Mouse (Mus musculus) neural tube, embryonic 14.5 days (tissue): ENCODE results near the gene Pou2f2. TPM values are rescaled to one million over a fixed set of nuclear protein-coding genes. Genes with fewer than 3 reads are reported as not detected.

Source experiments
- ATAC-seq: fragments of 200-750 bp; cut with Nextera tagmentation; 2 replicates; pipeline ENCODE4 v1.8.0; 2017; ENCODE audit warnings: low read depth, mild to moderate bottlenecking, moderate TSS enrichment, moderate library complexity
- H3K27ac ChIP-seq: fragments of 300-500 bp; sonication (generic); 2 replicates; pipeline ENCODE4 v1.5.1; 2014; ENCODE audit warnings: low read depth, mild to moderate bottlenecking, control low read depth, low read length, moderate library complexity, mixed read lengths
- H3K27me3 ChIP-seq: fragments of 300-500 bp; sonication (generic); 2 replicates; pipeline ENCODE4 v1.6.1; 2014; ENCODE audit warnings: low read length; ENCODE audit not compliant: control insufficient read depth, insufficient read depth
- H3K36me3 ChIP-seq: fragments of 300-500 bp; sonication (generic); 2 replicates; pipeline ENCODE4 v1.6.1; 2014; ENCODE audit warnings: low read length, mixed read lengths; ENCODE audit not compliant: control insufficient read depth, insufficient read depth
- H3K4me1 ChIP-seq: fragments of 300-500 bp; sonication (generic); 2 replicates; pipeline ENCODE4 v1.6.1; 2014; ENCODE audit warnings: low read length; ENCODE audit not compliant: control insufficient read depth, insufficient read depth
- H3K4me2 ChIP-seq: fragments of 300-500 bp; sonication (generic); 2 replicates; pipeline ENCODE4 v1.6.1; 2014; ENCODE audit warnings: mild to moderate bottlenecking, low read depth, low read length, control low read depth
- H3K4me3 ChIP-seq: fragments of 300-500 bp; sonication (generic); 2 replicates; pipeline ENCODE4 v1.5.1; 2014; ENCODE audit warnings: low read depth, low read length, control low read depth, mixed read lengths
- H3K9ac ChIP-seq: fragments of 300-500 bp; sonication (generic); replicated peaks from 2 replicates; pipeline ENCODE4 v1.6.1; 2014; ENCODE audit warnings: low read depth, mild to moderate bottlenecking, control low read depth, low read length, mixed read lengths
- H3K9me3 ChIP-seq: fragments of 300-500 bp; sonication (generic); 2 replicates; pipeline ENCODE4 v1.6.1; 2016; ENCODE audit warnings: low read length; ENCODE audit not compliant: control insufficient read depth
- WGBS: fragments of 180-500 bp; shearing (Covaris S2); extraction: QIAGEN DNeasy Blood & Tissue Kit; methylation state at CpG from one replicate; pipeline ENCODE4 v1.1.7; 2014; 5-methylcytosine and 5-hydroxymethylcytosine counted together
- polyA plus RNA-seq: library from polyadenylated mRNA; unstranded; fragments of >200 nt; fragmentation: Nextera tagmentation; extraction: Ambion mirVana; gene quantifications from 2 replicates; pipeline ENCODE4 v1.2.1, GENCODE M21; 2014

Gene Pou2f2
- polyA plus RNA-seq, result 27.5 and 33.6 TPM in 2 replicates

DNA sequence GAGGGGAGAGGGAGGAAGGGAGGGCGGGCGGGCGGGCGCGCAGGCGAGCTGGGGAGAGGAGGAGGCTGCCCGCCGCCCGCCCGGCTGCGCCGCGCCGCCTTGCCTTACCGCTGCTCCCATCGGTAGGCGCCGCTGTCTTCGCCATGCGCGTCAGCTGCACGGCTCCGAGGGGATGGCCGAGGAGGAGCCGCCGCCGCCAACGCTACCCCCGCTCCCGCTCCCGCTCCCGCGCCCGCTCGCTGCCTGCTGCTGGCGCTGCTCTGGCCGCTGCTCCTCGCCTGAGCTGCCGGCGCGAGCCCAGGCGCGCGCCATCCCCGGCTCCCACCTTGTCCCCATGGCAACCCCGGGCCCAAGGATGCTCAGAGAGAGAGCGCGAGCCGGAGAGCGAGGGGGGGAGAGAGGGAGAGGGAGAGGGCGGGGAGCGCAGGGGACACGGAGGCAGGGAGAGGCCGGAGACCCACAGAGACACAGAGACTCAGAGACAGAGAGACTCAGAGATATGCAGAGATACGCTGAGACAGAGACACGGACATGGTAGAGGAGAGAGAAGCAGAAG, at the start of gene Pou2f2:
TSS of gene Pou2f2 (minus strand) at position 121 of the 556 bp plus-strand sequence.
- under 1% methylated on average over 48 of the region's 56 CpGs for WGBS
- peak; percentile 94 for ATAC-seq
- Histone ChIP-seq H3K9ac (peak within 1 kb of the TSS; percentile 96), H3K36me3 (no peaks in the 10 kb centered on the region), H3K27me3 (no peaks in the 10 kb centered on the region), H3K27ac (peak within 1 kb of the TSS; percentile 99), H3K4me2 (peak within 1 kb of the TSS; percentile 61), H3K4me3 (peak within 1 kb of the TSS; percentile 68), H3K9me3 (no peaks in the 10 kb centered on the region), H3K4me1 (peaks cover 27% of the 10 kb centered on the region)

DNA sequence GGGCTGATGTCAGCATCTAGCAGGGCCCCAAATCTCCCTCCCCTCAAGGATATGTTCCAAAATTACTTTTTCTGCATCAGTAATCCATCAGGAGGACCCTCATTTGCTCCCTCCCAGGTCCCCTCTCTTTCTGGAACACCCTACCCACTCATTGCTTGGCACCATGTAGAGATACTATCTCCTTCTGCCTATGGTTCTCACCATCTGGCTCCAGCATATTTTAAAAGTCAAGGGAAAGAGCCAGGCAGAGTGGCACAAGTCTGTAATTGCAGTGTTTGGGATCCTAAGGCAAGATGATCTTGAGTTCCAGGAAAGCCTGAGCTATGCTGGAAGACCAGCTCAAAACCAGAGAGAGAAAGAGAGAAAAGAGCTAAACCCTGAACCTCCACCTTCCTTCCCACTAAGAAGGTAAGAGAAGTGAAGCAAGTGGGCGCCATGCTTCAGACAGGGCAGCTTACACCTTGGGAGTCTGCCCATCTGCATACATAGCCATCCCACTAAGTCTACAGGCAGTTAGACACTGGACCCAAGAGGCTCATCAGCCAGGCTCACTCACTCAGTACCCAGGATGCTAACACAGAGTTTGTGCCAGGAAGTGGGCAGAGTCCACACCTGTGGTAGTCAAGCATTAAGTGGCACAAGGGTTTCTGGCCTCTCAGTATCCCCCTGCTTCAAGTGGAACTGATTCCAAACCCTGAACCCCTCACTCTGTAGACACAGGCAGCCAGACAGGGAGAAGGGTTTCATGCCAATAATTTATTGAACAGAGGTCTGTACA, 48.2 kb upstream of the Pou2f2 start:
- WGBS, result 100% methylated on average over 1 of the region's 1 CpGs
- Histone ChIP-seq H3K4me3 (no peak overlapping the region), H3K4me1 (no peaks in the 10 kb centered on the region), H3K9me3 (no peaks in the 10 kb centered on the region), H3K27ac (no peak overlapping the region), H3K36me3 (peaks cover 60% of the 10 kb centered on the region), H3K4me2 (no peak overlapping the region), H3K9ac (no peak overlapping the region), H3K27me3 (no peaks in the 10 kb centered on the region)
- ATAC-seq, result no peak

GRCm38 (mm10) chr7:25222275-25222967, 42.9 kb upstream of the Pou2f2 start:
- Histone ChIP-seq H3K27ac (no peak overlapping the region), H3K27me3 (no peaks in the 10 kb centered on the region), H3K36me3 (peaks cover 27% of the 10 kb centered on the region), H3K4me3 (peak overlapping the region; percentile 45), H3K4me2 (peak overlapping the region; percentile 70), H3K9me3 (no peaks in the 10 kb centered on the region), H3K9ac (0 out of 2 replicates have a peak overlapping the region, but pooled peaks have one; percentile 51), H3K4me1 (peaks cover 21% of the 10 kb centered on the region)
- ATAC-seq, result no peak
- WGBS, result 88% methylated on average over 10 of the region's 10 CpGs

GRCm38 (mm10) chr7:25221102-25221883, 41.8 kb upstream of the Pou2f2 start, which contains the start of gene Zfp526:
Gene Zfp526 (plus strand): TSS chr7:25221425.
- H3K27ac ChIP-seq, result peak within 1 kb of the TSS; percentile 82
- ATAC-seq, result peak; percentile 96
- WGBS, result under 1% methylated on average over 43 of the region's 45 CpGs

GRCm38 (mm10) chr7:25220457-25221101, 41.1 kb upstream of the Pou2f2 start, which contains the start of gene Dedd2:
Gene Dedd2 (minus strand): TSS chr7:25220615.
- Histone ChIP-seq H3K4me2 (peak within 1 kb of the TSS; percentile 70), H3K27ac (peak within 1 kb of the TSS; percentile 82), H3K4me1 (peaks cover 21% of the 10 kb centered on the region), H3K9ac (peak within 1 kb of the TSS; percentile 57), H3K36me3 (peaks cover 11% of the 10 kb centered on the region), H3K27me3 (no peaks in the 10 kb centered on the region), H3K9me3 (no peaks in the 10 kb centered on the region), H3K4me3 (peak within 1 kb of the TSS; percentile 68)
- peak; percentile 2; the same call in 1 of the 2 replicates for ATAC-seq
- 8% methylated on average over 20 of the region's 20 CpGs for WGBS

More at GRCm38 (mm10) chr7:25221102-25221883, 41.8 kb upstream of the Pou2f2 start, which contains the start of gene Zfp526:
- Histone ChIP-seq H3K4me1 (peaks cover 21% of the 10 kb centered on the region), H3K27me3 (no peaks in the 10 kb centered on the region), H3K9me3 (no peaks in the 10 kb centered on the region), H3K4me2 (peak within 1 kb of the TSS; percentile 70), H3K4me3 (peak within 1 kb of the TSS; percentile 45), H3K36me3 (peaks cover 17% of the 10 kb centered on the region), H3K9ac (peak within 1 kb of the TSS; percentile 51)

- no peaks in the 10 kb centered on the region for H3K27me3 ChIP-seq
- H3K4me2 ChIP-seq, result peak overlapping the region; percentile 70
- H3K27ac ChIP-seq, result peak overlapping the region; percentile 72
- 4% methylated on average over 31 of the region's 31 CpGs for WGBS
- no peaks in the 10 kb centered on the region for H3K9me3 ChIP-seq
- peaks cover 7% of the 10 kb centered on the region for H3K36me3 ChIP-seq
- ATAC-seq, result peak; percentile 66
- H3K4me3 ChIP-seq, result peak overlapping the region; percentile 68
- peak overlapping the region; percentile 57 for H3K9ac ChIP-seq
- H3K4me1 ChIP-seq, result peaks cover 21% of the 10 kb centered on the region
These were observed 40.4 kb upstream of the Pou2f2 start for GRCm38 (mm10) chr7:25219756-25220456.

GRCm38 (mm10) chr7:25219416-25219750, 39.9 kb upstream of the Pou2f2 start:
- H3K4me2 ChIP-seq, result peak overlapping the region; percentile 70
- no peaks in the 10 kb centered on the region for H3K27me3 ChIP-seq
- H3K36me3 ChIP-seq, result peaks cover 6% of the 10 kb centered on the region
- peak overlapping the region; percentile 68 for H3K4me3 ChIP-seq
- peak overlapping the region; percentile 7 for H3K27ac ChIP-seq
- no peaks in the 10 kb centered on the region for H3K9me3 ChIP-seq
- H3K9ac ChIP-seq, result peak overlapping the region; percentile 57
- WGBS, result 0% methylated on average over 16 of the region's 16 CpGs
- peaks cover 21% of the 10 kb centered on the region for H3K4me1 ChIP-seq
- no peak; the same call in 1 of the 2 replicates for ATAC-seq
